Mouse (Mus musculus): ENCODE data around the gene Cacng8. TPM values are rescaled to one million over a fixed set of nuclear protein-coding genes. Genes with fewer than 3 reads are reported as not detected.
"Not testable (repeated sequence)": the region's sequence is repeated elsewhere in the genome, so short reads cannot be mapped to it uniquely, and the experiment has no call there.

Cacng8 gene
- polyA plus RNA-seq, 1 experiment from 2014 or later: 16.4 TPM

GRCm38 (mm10) chr7:3389444-3390412 lies 755 bp upstream of the Cacng8 start:
- 4% methylated on average over 16 of the region's 17 CpGs for WGBS
- H3K4me1 ChIP-seq: peaks cover 50% of the 10 kb centered on the region
- H3K4me2 ChIP-seq (replicated peaks): peak overlapping the region; percentile 83

GRCm38 (mm10) chr7:3391081-3391451 lies 583 bp downstream of the Cacng8 start:
- peak overlapping the region; percentile 70 for H3K9ac ChIP-seq (replicated peaks)
- H3K27ac ChIP-seq (replicated peaks): peak overlapping the region; percentile 85
- ATAC-seq (replicated peaks): peak; percentile 47
- H3K36me3 ChIP-seq: peaks cover 14% of the 10 kb centered on the region
- peak overlapping the region; percentile 83 for H3K4me2 ChIP-seq (replicated peaks)
- no peaks in the 10 kb centered on the region for H3K9me3 ChIP-seq
- peak overlapping the region; percentile 60 for H3K4me3 ChIP-seq
- WGBS: under 1% methylated on average over 12 of the region's 12 CpGs
- H3K27me3 ChIP-seq: no peaks in the 10 kb centered on the region
- peaks cover 58% of the 10 kb centered on the region for H3K4me1 ChIP-seq

More at GRCm38 (mm10) chr7:3389444-3390412, 755 bp upstream of the Cacng8 start:
- H3K9me3 ChIP-seq: no peaks in the 10 kb centered on the region
- H3K27ac ChIP-seq (replicated peaks): peak overlapping the region; percentile 85
- peaks cover 8% of the 10 kb centered on the region for H3K36me3 ChIP-seq
- H3K27me3 ChIP-seq: no peaks in the 10 kb centered on the region
- peak; percentile 62 for ATAC-seq (replicated peaks)
- H3K9ac ChIP-seq (replicated peaks): 0 out of 2 replicates have a peak overlapping the region, but pooled peaks have one; percentile 42
- peak overlapping the region; percentile 60 for H3K4me3 ChIP-seq

GRCm38 (mm10) chr7:3391809-3392208 lies 1.3 kb downstream of the Cacng8 start:
- Histone ChIP-seq H3K9ac (replicated peaks) (peak overlapping the region; percentile 70), H3K4me3 (peak overlapping the region; percentile 60), H3K4me2 (replicated peaks) (peak overlapping the region; percentile 83), H3K36me3 (peaks cover 14% of the 10 kb centered on the region), H3K27ac (replicated peaks) (no peak overlapping the region; the same call in 1 of the 2 replicates), H3K9me3 (no peaks in the 10 kb centered on the region), H3K27me3 (no peaks in the 10 kb centered on the region), H3K4me1 (peaks cover 58% of the 10 kb centered on the region)
- 2% methylated on average over 4 of the region's 4 CpGs for WGBS
- 0 out of 2 replicates have a peak, but pooled peaks have one; percentile 26 for ATAC-seq (replicated peaks)

- no peak for ATAC-seq (replicated peaks)
- 50% methylated on average over 10 of the region's 10 CpGs for WGBS
- no peaks in the 10 kb centered on the region for H3K27me3 ChIP-seq
- H3K9me3 ChIP-seq: no peaks in the 10 kb centered on the region
- no peak overlapping the region for H3K9ac ChIP-seq (replicated peaks)
- H3K36me3 ChIP-seq: peaks cover 14% of the 10 kb centered on the region
- no peak overlapping the region for H3K4me3 ChIP-seq
- peak overlapping the region; percentile 20; the same call in 1 of the 2 replicates for H3K4me2 ChIP-seq (replicated peaks)
- H3K4me1 ChIP-seq: peaks cover 41% of the 10 kb centered on the region
- no peak overlapping the region for H3K27ac ChIP-seq (replicated peaks)
Observed at GRCm38 (mm10) chr7:3397355-3397754, 6.9 kb downstream of the Cacng8 start.

GRCm38 (mm10) chr7:3397797-3398196 lies 7.3 kb downstream of the Cacng8 start:
- Histone ChIP-seq H3K36me3 (peaks cover 15% of the 10 kb centered on the region), H3K9me3 (no peaks in the 10 kb centered on the region), H3K4me2 (replicated peaks) (peak overlapping the region; percentile 20; the same call in 1 of the 2 replicates), H3K27me3 (no peaks in the 10 kb centered on the region), H3K4me3 (no peak overlapping the region), H3K4me1 (peaks cover 37% of the 10 kb centered on the region), H3K27ac (replicated peaks) (0 out of 2 replicates have a peak overlapping the region, but pooled peaks have one; percentile 14), H3K9ac (replicated peaks) (no peak overlapping the region; the same call in 1 of the 2 replicates)
- WGBS: 5% methylated on average over 7 of the region's 7 CpGs
- ATAC-seq (replicated peaks): peak; percentile 66

GRCm38 (mm10) chr7:3398363-3398762 lies 7.9 kb downstream of the Cacng8 start:
- not testable (repeated sequence) for H3K9me3 ChIP-seq; H3K9ac ChIP-seq (replicated peaks); ATAC-seq (replicated peaks); H3K27ac ChIP-seq (replicated peaks); H3K4me2 ChIP-seq (replicated peaks); H3K27me3 ChIP-seq; H3K4me3 ChIP-seq
- Histone ChIP-seq H3K4me1 (peaks cover 31% of the 10 kb centered on the region), H3K36me3 (peaks cover 18% of the 10 kb centered on the region)
- 95% methylated on average over 8 of the region's 8 CpGs for WGBS

- no peak overlapping the region for H3K4me2 ChIP-seq (replicated peaks)
- no peaks in the 10 kb centered on the region for H3K27me3 ChIP-seq
- no peak overlapping the region for H3K9ac ChIP-seq (replicated peaks)
- H3K9me3 ChIP-seq: no peaks in the 10 kb centered on the region
- peaks cover 12% of the 10 kb centered on the region for H3K36me3 ChIP-seq
- ATAC-seq (replicated peaks): no peak
- H3K4me1 ChIP-seq: peaks cover 24% of the 10 kb centered on the region
- H3K4me3 ChIP-seq: no peak overlapping the region
- H3K27ac ChIP-seq (replicated peaks): no peak overlapping the region
Observed at GRCm38 (mm10) chr7:3399937-3400336, 9.5 kb downstream of the Cacng8 start.

- H3K9ac ChIP-seq (replicated peaks): no peak overlapping the region
- H3K9me3 ChIP-seq: no peaks in the 10 kb centered on the region
- no peak overlapping the region for H3K4me3 ChIP-seq
- H3K4me1 ChIP-seq: peaks cover 21% of the 10 kb centered on the region
- H3K27ac ChIP-seq (replicated peaks): no peak overlapping the region
- no peak overlapping the region for H3K4me2 ChIP-seq (replicated peaks)
- 63% methylated on average over 11 of the region's 11 CpGs for WGBS
- no peaks in the 10 kb centered on the region for H3K36me3 ChIP-seq
- H3K27me3 ChIP-seq: peaks cover 15% of the 10 kb centered on the region
- ATAC-seq (replicated peaks): no peak
Observed at GRCm38 (mm10) chr7:3409729-3410520, 19.4 kb downstream of the Cacng8 start.

GRCm38 (mm10) chr7:3411160-3411941 lies 20.9 kb downstream of the Cacng8 start:
- H3K36me3 ChIP-seq: no peaks in the 10 kb centered on the region
- H3K9ac ChIP-seq (replicated peaks): peak overlapping the region; percentile 44
- no peak overlapping the region; the same call in 1 of the 2 replicates for H3K27ac ChIP-seq (replicated peaks)
- 0% methylated on average over 33 of the region's 33 CpGs for WGBS
- H3K4me2 ChIP-seq (replicated peaks): peak overlapping the region; percentile 77
- peak; percentile 87 for ATAC-seq (replicated peaks)
- H3K4me1 ChIP-seq: peaks cover 30% of the 10 kb centered on the region
- peak overlapping the region; percentile 37 for H3K4me3 ChIP-seq
- peaks cover 15% of the 10 kb centered on the region for H3K27me3 ChIP-seq
- H3K9me3 ChIP-seq: no peaks in the 10 kb centered on the region

GRCm38 (mm10) chr7:3412036-3412435 lies 21.6 kb downstream of the Cacng8 start:
- peaks cover 18% of the 10 kb centered on the region for H3K27me3 ChIP-seq
- peak overlapping the region; percentile 37 for H3K4me3 ChIP-seq
- H3K36me3 ChIP-seq: no peaks in the 10 kb centered on the region
- no peaks in the 10 kb centered on the region for H3K9me3 ChIP-seq
- H3K4me1 ChIP-seq: peaks cover 30% of the 10 kb centered on the region
- H3K9ac ChIP-seq (replicated peaks): peak overlapping the region; percentile 44
- ATAC-seq (replicated peaks): no peak
- H3K4me2 ChIP-seq (replicated peaks): peak overlapping the region; percentile 77
- WGBS: 2% methylated on average over 20 of the region's 20 CpGs
- H3K27ac ChIP-seq (replicated peaks): no peak overlapping the region

GRCm38 (mm10) chr7:3414888-3415287 lies 24.4 kb downstream of the Cacng8 start:
- Histone ChIP-seq H3K4me2 (replicated peaks) (peak overlapping the region; percentile 97), H3K27me3 (peaks cover 21% of the 10 kb centered on the region), H3K36me3 (no peaks in the 10 kb centered on the region), H3K4me3 (peak overlapping the region; percentile 57), H3K27ac (replicated peaks) (no peak overlapping the region), H3K9me3 (no peaks in the 10 kb centered on the region), H3K4me1 (peaks cover 30% of the 10 kb centered on the region), H3K9ac (replicated peaks) (peak overlapping the region; percentile 60)
- ATAC-seq (replicated peaks): no peak
- 1% methylated on average over 39 of the region's 47 CpGs for WGBS
